Mouse (Mus musculus) intestine, embryonic 15.5 days (tissue): ENCODE data around the gene Srgap1. TPM values are rescaled to one million over a fixed set of nuclear protein-coding genes. Genes with fewer than 3 reads are reported as not detected.

Experiments
- ATAC-seq: fragments of 200-750 bp; cut with Nextera tagmentation; 2 replicates; pipeline ENCODE4 v1.8.0; 2017; ENCODE audit warnings: moderate TSS enrichment, moderate library complexity
- H3K27ac ChIP-seq: fragments of 300-500 bp; sonication (generic); 2 replicates; pipeline ENCODE4 v1.5.1; 2015; ENCODE audit warnings: mild to moderate bottlenecking, inconsistent platforms
- H3K27me3 ChIP-seq: fragments of 300-500 bp; sonication (generic); replicated peaks from 2 replicates; pipeline ENCODE4 v1.6.1; 2015; ENCODE audit warnings: inconsistent platforms
- H3K36me3 ChIP-seq: fragments of 300-500 bp; sonication (generic); 2 replicates; pipeline ENCODE4 v1.6.1; 2015; ENCODE audit warnings: inconsistent platforms
- H3K4me1 ChIP-seq: fragments of 300-500 bp; sonication (generic); replicated peaks from 2 replicates; pipeline ENCODE4 v1.6.1; 2015; ENCODE audit warnings: inconsistent platforms
- H3K4me2 ChIP-seq: fragments of 300-500 bp; sonication (generic); replicated peaks from 2 replicates; pipeline ENCODE4 v1.6.1; 2015; ENCODE audit warnings: mild to moderate bottlenecking, inconsistent platforms
- H3K4me3 ChIP-seq: fragments of 300-500 bp; sonication (generic); replicated peaks from 2 replicates; pipeline ENCODE4 v1.5.1; 2015; ENCODE audit warnings: inconsistent platforms
- H3K9ac ChIP-seq: fragments of 300-500 bp; sonication (generic); 2 replicates; pipeline ENCODE4 v1.6.1; 2015; ENCODE audit warnings: inconsistent platforms
- H3K9me3 ChIP-seq: fragments of 300-500 bp; sonication (generic); 2 replicates; pipeline ENCODE4 v1.6.1; 2016; ENCODE audit warnings: inconsistent platforms
- WGBS: fragments of 180-500 bp; shearing (Covaris S2); methylation state at CpG from one replicate; pipeline ENCODE4 v1.1.7; 2015; 5-methylcytosine and 5-hydroxymethylcytosine counted together
- polyA plus RNA-seq: library from polyadenylated mRNA; unstranded; fragments of >200 nt; fragmentation: Nextera tagmentation; extraction: Ambion mirVana; gene quantifications from 2 replicates; pipeline ENCODE4 v1.2.1, GENCODE M21; 2015

Srgap1 gene
- polyA plus RNA-seq, 1 experiment from 2014 or later: 7.7 TPM

GRCm38 (mm10) chr10:122040372-122040771 lies 6.7 kb downstream of the Srgap1 start:
- WGBS: 43% methylated on average over 4 of the region's 4 CpGs
- Histone ChIP-seq H3K4me1 (no peaks in the 10 kb centered on the region), H3K9ac (no peak overlapping the region), H3K4me2 (no peak overlapping the region), H3K36me3 (no peaks in the 10 kb centered on the region), H3K27ac (no peak overlapping the region), H3K9me3 (no peaks in the 10 kb centered on the region), H3K27me3 (no peaks in the 10 kb centered on the region), H3K4me3 (no peak overlapping the region)
- no peak for ATAC-seq

GRCm38 (mm10) chr10:122039566-122039965 lies 7.5 kb downstream of the Srgap1 start:
- H3K36me3 ChIP-seq: no peaks in the 10 kb centered on the region
- no peak overlapping the region for H3K4me3 ChIP-seq
- WGBS: 84% methylated on average over 4 of the region's 4 CpGs
- no peak for ATAC-seq
- no peak overlapping the region for H3K27ac ChIP-seq
- H3K9me3 ChIP-seq: no peaks in the 10 kb centered on the region
- no peaks in the 10 kb centered on the region for H3K27me3 ChIP-seq
- H3K4me1 ChIP-seq: no peaks in the 10 kb centered on the region
- no peak overlapping the region for H3K9ac ChIP-seq
- no peak overlapping the region for H3K4me2 ChIP-seq

- Histone ChIP-seq H3K27ac (no peak overlapping the region), H3K9me3 (no peaks in the 10 kb centered on the region), H3K4me3 (no peak overlapping the region), H3K36me3 (no peaks in the 10 kb centered on the region), H3K4me1 (0 out of 2 replicates have a peak, but pooled peaks cover 1% of the 10 kb centered on the region), H3K27me3 (no peaks in the 10 kb centered on the region), H3K4me2 (no peak overlapping the region), H3K9ac (no peak overlapping the region)
- peak; percentile 86 for ATAC-seq
- 55% methylated on average over 3 of the region's 3 CpGs for WGBS
Measured at GRCm38 (mm10) chr10:122038554-122038953, 8.6 kb downstream of the Srgap1 start.

- WGBS: 54% methylated on average over 5 of the region's 5 CpGs
- Histone ChIP-seq H3K4me2 (no peak overlapping the region), H3K9ac (no peak overlapping the region), H3K4me3 (no peak overlapping the region), H3K4me1 (peaks cover 11% of the 10 kb centered on the region; the same call in 1 of the 2 replicates), H3K36me3 (no peaks in the 10 kb centered on the region), H3K27ac (no peak overlapping the region), H3K9me3 (no peaks in the 10 kb centered on the region), H3K27me3 (no peaks in the 10 kb centered on the region)
- ATAC-seq: no peak
Measured at GRCm38 (mm10) chr10:122033271-122033670, 13.8 kb downstream of the Srgap1 start.

- no peak overlapping the region for H3K27ac ChIP-seq
- peak; percentile 53 for ATAC-seq
Measured at GRCm38 (mm10) chr10:122030420-122030819, 16.7 kb downstream of the Srgap1 start.

GRCm38 (mm10) chr10:122029738-122030137 lies 17.4 kb downstream of the Srgap1 start:
- Histone ChIP-seq H3K4me3 (no peak overlapping the region), H3K9me3 (no peaks in the 10 kb centered on the region), H3K36me3 (no peaks in the 10 kb centered on the region), H3K4me2 (peak overlapping the region; percentile 46), H3K27ac (peak overlapping the region; percentile 36; the same call in 1 of the 2 replicates), H3K27me3 (no peaks in the 10 kb centered on the region), H3K9ac (no peak overlapping the region), H3K4me1 (peaks cover 11% of the 10 kb centered on the region; the same call in 1 of the 2 replicates)
- 17% methylated on average over 7 of the region's 7 CpGs for WGBS
- ATAC-seq: peak; percentile 57

More at GRCm38 (mm10) chr10:122030420-122030819, 16.7 kb downstream of the Srgap1 start:
- Histone ChIP-seq H3K27me3 (no peaks in the 10 kb centered on the region), H3K9me3 (no peaks in the 10 kb centered on the region), H3K36me3 (no peaks in the 10 kb centered on the region), H3K9ac (no peak overlapping the region), H3K4me3 (no peak overlapping the region), H3K4me2 (no peak overlapping the region), H3K4me1 (peaks cover 11% of the 10 kb centered on the region; the same call in 1 of the 2 replicates)
- WGBS: 45% methylated on average over 5 of the region's 5 CpGs

- no peak overlapping the region for H3K27ac ChIP-seq
- no peak overlapping the region for H3K4me2 ChIP-seq
- H3K4me3 ChIP-seq: no peak overlapping the region
- WGBS: 74% methylated on average over 6 of the region's 6 CpGs
- no peak for ATAC-seq
- peaks cover 5% of the 10 kb centered on the region for H3K4me1 ChIP-seq
- no peak overlapping the region for H3K9ac ChIP-seq
- no peaks in the 10 kb centered on the region for H3K27me3 ChIP-seq
- 0 out of 2 replicates have a peak, but pooled peaks cover 3% of the 10 kb centered on the region for H3K36me3 ChIP-seq
- H3K9me3 ChIP-seq: no peaks in the 10 kb centered on the region
Measured at GRCm38 (mm10) chr10:122025198-122025597, 21.9 kb downstream of the Srgap1 start.

GRCm38 (mm10) chr10:122020906-122021305 lies 26.2 kb downstream of the Srgap1 start:
- Histone ChIP-seq H3K27me3 (no peaks in the 10 kb centered on the region), H3K4me1 (peaks cover 29% of the 10 kb centered on the region), H3K4me2 (no peak overlapping the region), H3K9ac (no peak overlapping the region), H3K36me3 (0 out of 2 replicates have a peak, but pooled peaks cover 3% of the 10 kb centered on the region), H3K4me3 (no peak overlapping the region), H3K27ac (no peak overlapping the region), H3K9me3 (no peaks in the 10 kb centered on the region)
- ATAC-seq: peak; percentile 35; the same call in 1 of the 2 replicates
- 78% methylated on average over 5 of the region's 5 CpGs for WGBS

- ATAC-seq: no peak
- Histone ChIP-seq H3K4me1 (peaks cover 29% of the 10 kb centered on the region), H3K9me3 (no peaks in the 10 kb centered on the region), H3K36me3 (0 out of 2 replicates have a peak, but pooled peaks cover 3% of the 10 kb centered on the region), H3K27me3 (no peaks in the 10 kb centered on the region), H3K27ac (no peak overlapping the region), H3K9ac (no peak overlapping the region), H3K4me3 (no peak overlapping the region), H3K4me2 (no peak overlapping the region)
- whole genome bisulfite sequencing: 73% methylated on average over 5 of the region's 5 CpGs
Measured at GRCm38 (mm10) chr10:122020255-122020654, 26.9 kb downstream of the Srgap1 start.

- H3K27ac ChIP-seq: no peak overlapping the region
- no peak overlapping the region for H3K9ac ChIP-seq
- no peaks in the 10 kb centered on the region for H3K36me3 ChIP-seq
- H3K4me3 ChIP-seq: no peak overlapping the region
- 22% methylated on average over 10 of the region's 10 CpGs for WGBS
- ATAC-seq: peak; percentile 73
- H3K9me3 ChIP-seq: no peaks in the 10 kb centered on the region
- peaks cover 29% of the 10 kb centered on the region for H3K4me1 ChIP-seq
- H3K4me2 ChIP-seq: peak overlapping the region; percentile 12; the same call in 1 of the 2 replicates
- H3K27me3 ChIP-seq: no peaks in the 10 kb centered on the region
Measured at GRCm38 (mm10) chr10:122018594-122019048, 28.5 kb downstream of the Srgap1 start.

GRCm38 (mm10) chr10:122017743-122018142 lies 29.4 kb downstream of the Srgap1 start:
- no peaks in the 10 kb centered on the region for H3K9me3 ChIP-seq
- no peak overlapping the region for H3K4me3 ChIP-seq
- H3K9ac ChIP-seq: no peak overlapping the region
- WGBS: 47% methylated on average over 8 of the region's 8 CpGs
- no peaks in the 10 kb centered on the region for H3K36me3 ChIP-seq
- peak overlapping the region; percentile 2; the same call in 1 of the 2 replicates for H3K27ac ChIP-seq
- peak; percentile 81 for ATAC-seq
- peaks cover 29% of the 10 kb centered on the region for H3K4me1 ChIP-seq
- 0 out of 2 replicates have a peak overlapping the region, but pooled peaks have one; percentile 31 for H3K4me2 ChIP-seq
- H3K27me3 ChIP-seq: no peaks in the 10 kb centered on the region

GRCm38 (mm10) chr10:122017063-122017462 lies 30.1 kb downstream of the Srgap1 start:
- WGBS: 41% methylated on average over 5 of the region's 5 CpGs
- Histone ChIP-seq H3K4me3 (no peak overlapping the region), H3K36me3 (no peaks in the 10 kb centered on the region), H3K9ac (no peak overlapping the region), H3K27me3 (no peaks in the 10 kb centered on the region), H3K4me1 (peaks cover 29% of the 10 kb centered on the region), H3K4me2 (no peak overlapping the region), H3K9me3 (no peaks in the 10 kb centered on the region), H3K27ac (no peak overlapping the region)
- no peak for ATAC-seq

GRCm38 (mm10) chr10:122016631-122017030 lies 30.5 kb downstream of the Srgap1 start:
- no peak overlapping the region for H3K4me2 ChIP-seq
- H3K36me3 ChIP-seq: no peaks in the 10 kb centered on the region
- no peak overlapping the region for H3K4me3 ChIP-seq
- H3K27ac ChIP-seq: no peak overlapping the region
- WGBS: 88% methylated on average over 3 of the region's 3 CpGs
- H3K4me1 ChIP-seq: peaks cover 29% of the 10 kb centered on the region
- ATAC-seq: no peak
- no peaks in the 10 kb centered on the region for H3K9me3 ChIP-seq
- H3K9ac ChIP-seq: no peak overlapping the region
- H3K27me3 ChIP-seq: no peaks in the 10 kb centered on the region
